Mouse (Mus musculus): ENCODE measurements around the gene Acbd6. TPM values are rescaled to one million over a fixed set of nuclear protein-coding genes. Genes with fewer than 3 reads are reported as not detected.

The Acbd6 gene
- polyA plus RNA-seq, 1 experiment from 2014 or later: 88.9 TPM

- H3K4me3 ChIP-seq: no peak overlapping the region
- no peak overlapping the region for H3K27ac ChIP-seq
- no peaks in the 10 kb centered on the region for H3K9me3 ChIP-seq (replicated peaks)
- H3K36me3 ChIP-seq: peaks cover 19% of the 10 kb centered on the region
- WGBS: 84% methylated on average over 2 of the region's 2 CpGs
- no peaks in the 10 kb centered on the region for H3K27me3 ChIP-seq (ENCODE audit: low read depth, poor library complexity, severe bottlenecking)
- H3K4me1 ChIP-seq: no peaks in the 10 kb centered on the region
- DNase-seq (ENCODE audit: low spot score): no peak
Observed at GRCm38 (mm10) chr1:155627746-155628145, 69.8 kb downstream of the Acbd6 start.

- no peak overlapping the region for H3K4me3 ChIP-seq
- no peaks in the 10 kb centered on the region for H3K27me3 ChIP-seq (ENCODE audit: low read depth, poor library complexity, severe bottlenecking)
- no peak overlapping the region for H3K27ac ChIP-seq
- H3K4me1 ChIP-seq: peaks cover 10% of the 10 kb centered on the region; the same call in 1 of the 2 replicates
- no peaks in the 10 kb centered on the region for H3K9me3 ChIP-seq (replicated peaks)
- no peak for DNase-seq (ENCODE audit: low spot score)
- WGBS: 85% methylated on average over 7 of the region's 7 CpGs
- H3K36me3 ChIP-seq: no peaks in the 10 kb centered on the region
Observed at GRCm38 (mm10) chr1:155636648-155637047, 78.7 kb downstream of the Acbd6 start.

GRCm38 (mm10) chr1:155645816-155646215, 87.9 kb downstream of the Acbd6 start:
- H3K27ac ChIP-seq: no peak overlapping the region
- H3K4me3 ChIP-seq: no peak overlapping the region
- no peaks in the 10 kb centered on the region for H3K9me3 ChIP-seq (replicated peaks)
- H3K36me3 ChIP-seq: no peaks in the 10 kb centered on the region
- WGBS: 91% methylated on average over 5 of the region's 5 CpGs
- no peak for DNase-seq (ENCODE audit: low spot score)
- H3K27me3 ChIP-seq (ENCODE audit: low read depth, poor library complexity, severe bottlenecking): no peaks in the 10 kb centered on the region
- peaks cover 12% of the 10 kb centered on the region for H3K4me1 ChIP-seq

GRCm38 (mm10) chr1:155646345-155647307, 88.7 kb downstream of the Acbd6 start:
- Histone ChIP-seq H3K36me3 (no peaks in the 10 kb centered on the region), H3K27ac (no peak overlapping the region), H3K9me3 (replicated peaks) (no peaks in the 10 kb centered on the region), H3K4me3 (no peak overlapping the region), H3K27me3 (ENCODE audit: low read depth, poor library complexity, severe bottlenecking) (no peaks in the 10 kb centered on the region), H3K4me1 (peaks cover 12% of the 10 kb centered on the region)
- 61% methylated on average over 10 of the region's 10 CpGs for WGBS
- DNase-seq (ENCODE audit: low spot score): no peak

GRCm38 (mm10) chr1:155650121-155650846, 92.4 kb downstream of the Acbd6 start:
- Histone ChIP-seq H3K27ac (no peak overlapping the region), H3K36me3 (no peaks in the 10 kb centered on the region), H3K4me3 (no peak overlapping the region), H3K4me1 (peaks cover 12% of the 10 kb centered on the region), H3K9me3 (replicated peaks) (no peaks in the 10 kb centered on the region), H3K27me3 (ENCODE audit: low read depth, poor library complexity, severe bottlenecking) (no peaks in the 10 kb centered on the region)
- WGBS: 90% methylated on average over 9 of the region's 9 CpGs
- no peak for DNase-seq (ENCODE audit: low spot score)

GRCm38 (mm10) chr1:155654961-155655360, 97.0 kb downstream of the Acbd6 start:
- no peak overlapping the region for H3K27ac ChIP-seq
- H3K36me3 ChIP-seq: no peaks in the 10 kb centered on the region
- H3K4me3 ChIP-seq: no peak overlapping the region
- no peak for DNase-seq (ENCODE audit: low spot score)
- H3K9me3 ChIP-seq (replicated peaks): no peaks in the 10 kb centered on the region
- 62% methylated on average over 3 of the region's 3 CpGs for WGBS
- no peaks in the 10 kb centered on the region for H3K27me3 ChIP-seq (ENCODE audit: low read depth, poor library complexity, severe bottlenecking)
- H3K4me1 ChIP-seq: no peaks in the 10 kb centered on the region

GRCm38 (mm10) chr1:155656321-155656720, 98.4 kb downstream of the Acbd6 start:
- Histone ChIP-seq H3K4me3 (no peak overlapping the region), H3K27me3 (ENCODE audit: low read depth, poor library complexity, severe bottlenecking) (no peaks in the 10 kb centered on the region), H3K9me3 (replicated peaks) (no peaks in the 10 kb centered on the region), H3K27ac (no peak overlapping the region), H3K36me3 (no peaks in the 10 kb centered on the region), H3K4me1 (no peaks in the 10 kb centered on the region)
- no peak for DNase-seq (ENCODE audit: low spot score)
- WGBS: 88% methylated on average over 5 of the region's 5 CpGs

- DNase-seq (ENCODE audit: low spot score): no peak
- Histone ChIP-seq H3K4me3 (no peak overlapping the region), H3K36me3 (no peaks in the 10 kb centered on the region), H3K27ac (no peak overlapping the region), H3K27me3 (ENCODE audit: low read depth, poor library complexity, severe bottlenecking) (no peaks in the 10 kb centered on the region), H3K9me3 (replicated peaks) (no peaks in the 10 kb centered on the region), H3K4me1 (peaks cover 17% of the 10 kb centered on the region)
- 89% methylated on average over 5 of the region's 5 CpGs for WGBS
Observed at GRCm38 (mm10) chr1:155663994-155664393, 106.1 kb downstream of the Acbd6 start.

GRCm38 (mm10) chr1:155675570-155675969, 117.7 kb downstream of the Acbd6 start:
- no peaks in the 10 kb centered on the region for H3K9me3 ChIP-seq (replicated peaks)
- no peak overlapping the region for H3K4me3 ChIP-seq
- H3K4me1 ChIP-seq: 0 out of 2 replicates have a peak, but pooled peaks cover under 1% of the 10 kb centered on the region
- 89% methylated on average over 6 of the region's 6 CpGs for WGBS
- no peaks in the 10 kb centered on the region for H3K27me3 ChIP-seq (ENCODE audit: low read depth, poor library complexity, severe bottlenecking)
- H3K36me3 ChIP-seq: peaks cover 4% of the 10 kb centered on the region; the same call in 1 of the 2 replicates
- H3K27ac ChIP-seq: no peak overlapping the region
- DNase-seq (ENCODE audit: low spot score): no peak

- Histone ChIP-seq H3K27ac (no peak overlapping the region), H3K4me1 (peaks cover 20% of the 10 kb centered on the region), H3K36me3 (no peaks in the 10 kb centered on the region; the same call in 1 of the 2 replicates), H3K4me3 (no peak overlapping the region), H3K27me3 (ENCODE audit: low read depth, poor library complexity, severe bottlenecking) (no peaks in the 10 kb centered on the region), H3K9me3 (replicated peaks) (no peaks in the 10 kb centered on the region)
- WGBS: 79% methylated on average over 10 of the region's 10 CpGs
- peak; percentile 27 for DNase-seq (ENCODE audit: low spot score)
Observed at GRCm38 (mm10) chr1:155681116-155681799, 123.3 kb downstream of the Acbd6 start.

GRCm38 (mm10) chr1:155686816-155687215, 128.9 kb downstream of the Acbd6 start:
- no peaks in the 10 kb centered on the region for H3K9me3 ChIP-seq (replicated peaks)
- no peak for DNase-seq (ENCODE audit: low spot score)
- H3K27ac ChIP-seq: no peak overlapping the region
- no peaks in the 10 kb centered on the region for H3K27me3 ChIP-seq (ENCODE audit: low read depth, poor library complexity, severe bottlenecking)
- WGBS: 90% methylated on average over 15 of the region's 15 CpGs
- H3K4me1 ChIP-seq: peaks cover 13% of the 10 kb centered on the region
- H3K4me3 ChIP-seq: no peak overlapping the region
- H3K36me3 ChIP-seq: 0 out of 2 replicates have a peak, but pooled peaks cover 4% of the 10 kb centered on the region

- WGBS: 91% methylated on average over 4 of the region's 4 CpGs
- Histone ChIP-seq H3K9me3 (replicated peaks) (no peaks in the 10 kb centered on the region), H3K27ac (no peak overlapping the region), H3K27me3 (ENCODE audit: low read depth, poor library complexity, severe bottlenecking) (no peaks in the 10 kb centered on the region), H3K4me3 (no peak overlapping the region), H3K36me3 (0 out of 2 replicates have a peak, but pooled peaks cover 4% of the 10 kb centered on the region), H3K4me1 (peaks cover 13% of the 10 kb centered on the region; the same call in 1 of the 2 replicates)
- DNase-seq (ENCODE audit: low spot score): no peak
Observed at GRCm38 (mm10) chr1:155689141-155689540, 131.2 kb downstream of the Acbd6 start.

Measured in limb, embryonic 10.5 days (tissue).